Mouse (Mus musculus): Measurements from ENCODE around the gene AI413582. TPM values are rescaled to one million over a fixed set of nuclear protein-coding genes. Genes with fewer than 3 reads are reported as not detected.

The AI413582 gene
- total and polyA plus RNA-seq, 2 experiments: 4.9 to 12.9 TPM

- Histone ChIP-seq H3K4me3 (ENCODE audit: insufficient read depth, low read depth, low read length) (no peak overlapping the region), H3K27ac (replicated peaks; ENCODE audit: insufficient read depth, low read depth, low read length) (no peak overlapping the region), H3K79me2 (ENCODE audit: control insufficient read depth, insufficient read depth, low read length) (peaks cover 65% of the 10 kb centered on the region), H3K4me1 (ENCODE audit: control insufficient read depth, insufficient read depth, low read length) (peaks cover 8% of the 10 kb centered on the region), H3K36me3 (ENCODE audit: control insufficient read depth, insufficient read depth, low read length) (no peaks in the 10 kb centered on the region), H3K9ac (ENCODE audit: low read depth, low read length) (no peak overlapping the region), H3K27me3 (ENCODE audit: control insufficient read depth, insufficient read depth, low read length) (no peaks in the 10 kb centered on the region)
- 94% methylated on average over 7 of the region's 7 CpGs for WGBS
- no peak for DNase-seq (ENCODE audit: extremely low read depth, low read depth, low spot score)
- TF ChIP-seq CTCF (IDR thresholded peaks at IDR 0.05; ENCODE audit: low read depth, low read length) (no peak), POLR2A (IDR thresholded peaks at IDR 0.05; ENCODE audit: extremely low read depth, insufficient read depth, low read length) (no peak)
These were observed 44.0 kb upstream of the AI413582 start for GRCm38 (mm10) chr17:27609576-27609975.

GRCm38 (mm10) chr17:27603522-27604234 is 38.1 kb upstream of the AI413582 start:
- Histone ChIP-seq H3K27ac (replicated peaks; ENCODE audit: insufficient read depth, low read depth, low read length) (no peak overlapping the region), H3K9ac (ENCODE audit: low read depth, low read length) (no peak overlapping the region), H3K4me1 (ENCODE audit: control insufficient read depth, insufficient read depth, low read length) (no peaks in the 10 kb centered on the region)

GRCm38 (mm10) chr17:27603036-27603435 is 37.5 kb upstream of the AI413582 start:
- WGBS: 98% methylated on average over 2 of the region's 2 CpGs
- Histone ChIP-seq H3K27ac (replicated peaks; ENCODE audit: insufficient read depth, low read depth, low read length) (no peak overlapping the region), H3K4me3 (ENCODE audit: insufficient read depth, low read depth, low read length) (no peak overlapping the region), H3K27me3 (ENCODE audit: control insufficient read depth, insufficient read depth, low read length) (no peaks in the 10 kb centered on the region), H3K36me3 (ENCODE audit: control insufficient read depth, insufficient read depth, low read length) (no peaks in the 10 kb centered on the region), H3K79me2 (ENCODE audit: control insufficient read depth, insufficient read depth, low read length) (peaks cover 58% of the 10 kb centered on the region), H3K9ac (ENCODE audit: low read depth, low read length) (no peak overlapping the region), H3K4me1 (ENCODE audit: control insufficient read depth, insufficient read depth, low read length) (no peaks in the 10 kb centered on the region)
- DNase-seq (ENCODE audit: extremely low read depth, low read depth, low spot score): no peak
- TF ChIP-seq CTCF (IDR thresholded peaks at IDR 0.05; ENCODE audit: low read depth, low read length) (no peak), POLR2A (IDR thresholded peaks at IDR 0.05; ENCODE audit: extremely low read depth, insufficient read depth, low read length) (no peak)

More at GRCm38 (mm10) chr17:27603522-27604234, 38.1 kb upstream of the AI413582 start:
- whole genome bisulfite sequencing: 81% methylated on average over 21 of the region's 21 CpGs
- H3K36me3 ChIP-seq (ENCODE audit: control insufficient read depth, insufficient read depth, low read length): no peaks in the 10 kb centered on the region
- peaks cover 62% of the 10 kb centered on the region for H3K79me2 ChIP-seq (ENCODE audit: control insufficient read depth, insufficient read depth, low read length)
- no peak for DNase-seq (ENCODE audit: extremely low read depth, low read depth, low spot score)
- H3K27me3 ChIP-seq (ENCODE audit: control insufficient read depth, insufficient read depth, low read length): no peaks in the 10 kb centered on the region
- no peak overlapping the region for H3K4me3 ChIP-seq (ENCODE audit: insufficient read depth, low read depth, low read length)
- TF ChIP-seq CTCF (IDR thresholded peaks at IDR 0.05; ENCODE audit: low read depth, low read length) (no peak), POLR2A (IDR thresholded peaks at IDR 0.05; ENCODE audit: extremely low read depth, insufficient read depth, low read length) (no peak)

GRCm38 (mm10) chr17:27600869-27601268 is 35.3 kb upstream of the AI413582 start:
- Histone ChIP-seq H3K4me1 (ENCODE audit: control insufficient read depth, insufficient read depth, low read length) (no peaks in the 10 kb centered on the region), H3K27me3 (ENCODE audit: control insufficient read depth, insufficient read depth, low read length) (no peaks in the 10 kb centered on the region), H3K36me3 (ENCODE audit: control insufficient read depth, insufficient read depth, low read length) (no peaks in the 10 kb centered on the region), H3K4me3 (ENCODE audit: insufficient read depth, low read depth, low read length) (no peak overlapping the region), H3K79me2 (ENCODE audit: control insufficient read depth, insufficient read depth, low read length) (peaks cover 51% of the 10 kb centered on the region), H3K27ac (replicated peaks; ENCODE audit: insufficient read depth, low read depth, low read length) (no peak overlapping the region), H3K9ac (ENCODE audit: low read depth, low read length) (no peak overlapping the region)
- TF ChIP-seq POLR2A (IDR thresholded peaks at IDR 0.05; ENCODE audit: extremely low read depth, insufficient read depth, low read length): no peak
- TF ChIP-seq CTCF (IDR thresholded peaks at IDR 0.05; ENCODE audit: low read depth, low read length): no peak
- DNase-seq (ENCODE audit: extremely low read depth, low read depth, low spot score): no peak
- 71% methylated on average over 5 of the region's 5 CpGs for WGBS

GRCm38 (mm10) chr17:27600286-27600685 is 34.7 kb upstream of the AI413582 start:
- Histone ChIP-seq H3K27ac (replicated peaks; ENCODE audit: insufficient read depth, low read depth, low read length) (no peak overlapping the region), H3K36me3 (ENCODE audit: control insufficient read depth, insufficient read depth, low read length) (no peaks in the 10 kb centered on the region), H3K4me3 (ENCODE audit: insufficient read depth, low read depth, low read length) (no peak overlapping the region), H3K4me1 (ENCODE audit: control insufficient read depth, insufficient read depth, low read length) (no peaks in the 10 kb centered on the region), H3K9ac (ENCODE audit: low read depth, low read length) (no peak overlapping the region), H3K27me3 (ENCODE audit: control insufficient read depth, insufficient read depth, low read length) (no peaks in the 10 kb centered on the region), H3K79me2 (ENCODE audit: control insufficient read depth, insufficient read depth, low read length) (peaks cover 52% of the 10 kb centered on the region)
- TF ChIP-seq CTCF (IDR thresholded peaks at IDR 0.05; ENCODE audit: low read depth, low read length) (no peak), POLR2A (IDR thresholded peaks at IDR 0.05; ENCODE audit: extremely low read depth, insufficient read depth, low read length) (no peak)
- WGBS: 73% methylated on average over 3 of the region's 3 CpGs
- DNase-seq (ENCODE audit: extremely low read depth, low read depth, low spot score): no peak

Measured in liver, adult 2 months (tissue).